Mouse (Mus musculus): ENCODE measurements around the gene Tex2.
"Not testable (repeated sequence)": the region's sequence is repeated elsewhere in the genome, so short reads cannot be mapped to it uniquely, and the experiment has no call there.

Tex2 gene

GRCm38 (mm10) chr11:106577624-106578355 lies 35.4 kb downstream of the Tex2 start:
- DNase-seq: not testable (repeated sequence)

GRCm38 (mm10) chr11:106574456-106574855 lies 38.8 kb downstream of the Tex2 start:
- no peak for DNase-seq

GRCm38 (mm10) chr11:106573476-106574240 lies 39.6 kb downstream of the Tex2 start:
- DNase-seq: no peak

- no peak for DNase-seq
These were observed 40.3 kb downstream of the Tex2 start for GRCm38 (mm10) chr11:106572958-106573357.

GRCm38 (mm10) chr11:106572020-106572782 lies 41.0 kb downstream of the Tex2 start:
- peak; percentile 56 for DNase-seq

GRCm38 (mm10) chr11:106571026-106571983 lies 41.9 kb downstream of the Tex2 start:
- no peak for DNase-seq

GRCm38 (mm10) chr11:106568329-106568960 lies 44.8 kb downstream of the Tex2 start:
- DNase-seq: no peak

- DNase-seq: no peak
These were observed 47.0 kb downstream of the Tex2 start for GRCm38 (mm10) chr11:106566040-106566785.

- peak; percentile 84 for DNase-seq
These were observed 49.0 kb downstream of the Tex2 start for GRCm38 (mm10) chr11:106564261-106564660.

GRCm38 (mm10) chr11:106562707-106563106 lies 50.5 kb downstream of the Tex2 start:
- no peak for DNase-seq

GRCm38 (mm10) chr11:106559773-106560172 lies 53.5 kb downstream of the Tex2 start:
- DNase-seq: peak; percentile 56

GRCm38 (mm10) chr11:106558008-106558407 lies 55.2 kb downstream of the Tex2 start:
- DNase-seq: no peak

- DNase-seq: no peak
These were observed 55.8 kb downstream of the Tex2 start for GRCm38 (mm10) chr11:106557398-106557797.

GRCm38 (mm10) chr11:106556689-106557088 lies 56.5 kb downstream of the Tex2 start:
- DNase-seq: no peak

GRCm38 (mm10) chr11:106555805-106556615 lies 57.2 kb downstream of the Tex2 start:
- no peak for DNase-seq

GRCm38 (mm10) chr11:106550398-106550797 lies 62.8 kb downstream of the Tex2 start:
- DNase-seq: no peak

GRCm38 (mm10) chr11:106546081-106546480 lies 67.1 kb downstream of the Tex2 start:
- no peak for DNase-seq

GRCm38 (mm10) chr11:106544916-106545315 lies 68.3 kb downstream of the Tex2 start:
- DNase-seq: no peak

GRCm38 (mm10) chr11:106544133-106544532 lies 69.1 kb downstream of the Tex2 start:
- no peak for DNase-seq

- DNase-seq: no peak
These were observed 70.2 kb downstream of the Tex2 start for GRCm38 (mm10) chr11:106543006-106543405.
